Mouse (Mus musculus) layer of hippocampus, postnatal 25 days (tissue): ENCODE results near the gene Pkp3. TPM values are rescaled to one million over a fixed set of nuclear protein-coding genes. Genes with fewer than 3 reads are reported as not detected.

Experiments
- total RNA-seq, 2 experiments: library from RNA; stranded (reverse); gene quantifications; 2 replicates each; pipeline ENCODE4 v1.2.3; 2021

Gene Pkp3
- total RNA-seq, 2 experiments from 2014 or later = not detected

Other genes starting within 250 kb of the Pkp3 start
- gene Urah, start 243.2 kb upstream of the Pkp3 start, total RNA-seq = 1 to 10 TPM; 1.6 to 1.7 TPM
- not detected for gene Scgb1c1, start 232.7 kb upstream of the Pkp3 start, total RNA-seq
- gene Odf3, start 230.4 kb upstream of the Pkp3 start, total RNA-seq = not detected
- not detected for gene Gm45785, start 221.9 kb upstream of the Pkp3 start, total RNA-seq
- gene Ric8a, start 221.3 kb upstream of the Pkp3 start, total RNA-seq = 10 to 100 TPM; 79.1 to 86.5 TPM
- gene Bet1l, start 220.6 kb upstream of the Pkp3 start, total RNA-seq = 10 to 100 TPM; 26.6 to 29.6 TPM
- gene Psmd13, start 196.2 kb upstream of the Pkp3 start, total RNA-seq = 100 to 1,000 TPM; 107 to 117 TPM
- 10 to 100 TPM; 67.0 to 77.5 TPM for gene Sirt3, start 195.9 kb upstream of the Pkp3 start, total RNA-seq
- 1 to 10 TPM; 1.3 to 2.8 TPM for gene Cox8b, start 177.8 kb upstream of the Pkp3 start, total RNA-seq
- under 1 TPM; 0.21 to 0.37 TPM for gene Nlrp6, start 157.3 kb upstream of the Pkp3 start, total RNA-seq
- gene Pgghg, start 136.8 kb upstream of the Pkp3 start, total RNA-seq = 1 to 10 TPM; 4.0 to 7.1 TPM
- not detected for gene Ifitm5, start 127.9 kb upstream of the Pkp3 start, total RNA-seq
- not detected for gene Gm45717, start 122.3 kb upstream of the Pkp3 start, total RNA-seq
- gene Ifitm2, start 122.2 kb upstream of the Pkp3 start, total RNA-seq = 10 to 100 TPM in 1 of 2 experiments, 1 to 10 TPM in 1; 9.7 to 13.4 TPM
- gene Ifitm1, start 111.0 kb upstream of the Pkp3 start, total RNA-seq = 1 to 10 TPM; 1.3 to 1.5 TPM
- 10 to 100 TPM; 11.9 to 13.8 TPM for gene Ifitm3, start 67.4 kb upstream of the Pkp3 start, total RNA-seq
- gene Ifitm6, start 60.3 kb upstream of the Pkp3 start, total RNA-seq = not detected
- gene Gm17387, start 49.1 kb upstream of the Pkp3 start, total RNA-seq = not detected
- gene B4galnt4, start 17.1 kb upstream of the Pkp3 start, total RNA-seq = 10 to 100 TPM; 80.7 to 96.2 TPM
- 1 to 10 TPM; 1.9 to 3.2 TPM for gene Sigirr, start 22.4 kb downstream of the Pkp3 start, total RNA-seq
- gene Ano9, start 39.6 kb downstream of the Pkp3 start, total RNA-seq = not detected
- 10 to 100 TPM; 58.7 to 61.1 TPM for gene Ptdss2, start 44.2 kb downstream of the Pkp3 start, total RNA-seq
- 10 to 100 TPM; 32.5 to 36.5 TPM for gene Rnh1, start 94.6 kb downstream of the Pkp3 start, total RNA-seq
- 100 to 1,000 TPM; 193 to 235 TPM for gene Hras, start 115.8 kb downstream of the Pkp3 start, total RNA-seq
- gene Lrrc56, start 115.9 kb downstream of the Pkp3 start, total RNA-seq = 1 to 10 TPM; 4.5 to 6.1 TPM
- gene Lmntd2, start 135.9 kb downstream of the Pkp3 start, total RNA-seq = not detected
- gene Rassf7, start 137.6 kb downstream of the Pkp3 start, total RNA-seq = under 1 TPM; 0.64 to 0.80 TPM
- gene Phrf1, start 150.6 kb downstream of the Pkp3 start, total RNA-seq = 10 to 100 TPM; 67.1 to 71.1 TPM
- gene Irf7, start 188.3 kb downstream of the Pkp3 start, total RNA-seq = 1 to 10 TPM in 1 of 2 experiments, under 1 TPM in 1; 0.91 to 1.9 TPM
- gene Cdhr5, start 198.6 kb downstream of the Pkp3 start, total RNA-seq = not detected
- not detected for gene Sct, start 200.9 kb downstream of the Pkp3 start, total RNA-seq
- under 1 TPM in 1 of 2 experiments, not detected in 1; 0.12 TPM for gene Drd4, start 213.8 kb downstream of the Pkp3 start, total RNA-seq
- gene Deaf1, start 249.5 kb downstream of the Pkp3 start, total RNA-seq = 10 to 100 TPM; 91.3 to 92.6 TPM
- gene Tmem80, start 249.5 kb downstream of the Pkp3 start, total RNA-seq = 10 to 100 TPM; 28.8 to 39.3 TPM